Mouse (Mus musculus) lung, postnatal 0 days (tissue): ENCODE results near the gene Cyp26c1. TPM values are rescaled to one million over a fixed set of nuclear protein-coding genes. Genes with fewer than 3 reads are reported as not detected.

Experiments
- ATAC-seq: fragments of 200-750 bp; cut with Nextera tagmentation; 2 replicates; pipeline ENCODE4 v1.8.0; 2017; ENCODE audit warnings: moderate library complexity
- DNase-seq: peaks from one replicate; pipeline ENCODE4 v3.0.0-alpha.2; 2016; ENCODE audit warnings: low spot score
- H3K27ac ChIP-seq: fragments of 300-500 bp; sonication (generic); 2 replicates; pipeline ENCODE4 v1.5.1; 2014; ENCODE audit warnings: antibody characterized with exemption, mild to moderate bottlenecking, low read length, mixed read lengths
- H3K27me3 ChIP-seq: fragments of 300-500 bp; sonication (generic); replicated peaks from 2 replicates; pipeline ENCODE4 v1.6.1; 2014; ENCODE audit warnings: low read length, mixed read lengths; ENCODE audit not compliant: insufficient read depth
- H3K36me3 ChIP-seq: fragments of 300-500 bp; sonication (generic); 2 replicates; pipeline ENCODE4 v1.6.1; 2014; ENCODE audit warnings: low read length, mixed read lengths; ENCODE audit not compliant: insufficient read depth
- H3K4me1 ChIP-seq: fragments of 300-500 bp; sonication (generic); 2 replicates; pipeline ENCODE4 v1.6.1; 2014; ENCODE audit warnings: antibody characterized with exemption, low read depth, low read length, mixed read lengths; ENCODE audit not compliant: insufficient read depth
- H3K4me2 ChIP-seq: fragments of 300-500 bp; sonication (generic); replicated peaks from 2 replicates; pipeline ENCODE4 v1.6.1; 2014; ENCODE audit warnings: low read depth, mild to moderate bottlenecking, low read length, moderate library complexity, mixed read lengths
- H3K4me3 ChIP-seq: fragments of 300-500 bp; sonication (generic); 2 replicates; pipeline ENCODE4 v1.5.1; 2014; ENCODE audit warnings: low read depth, low read length
- H3K9ac ChIP-seq: fragments of 300-500 bp; sonication (generic); replicated peaks from 2 replicates; pipeline ENCODE4 v1.6.1; 2014; ENCODE audit warnings: low read depth, mild to moderate bottlenecking
- H3K9me3 ChIP-seq: fragments of 300-500 bp; sonication (generic); 2 replicates; pipeline ENCODE4 v1.6.1; 2016; ENCODE audit warnings: low read length, mixed read lengths
- CTCF ChIP-seq: IDR thresholded peaks from 2 replicates; pipeline ENCODE4 v1.5.1; 2016; ENCODE audit warnings: antibody characterized with exemption, mild to moderate bottlenecking
- EP300 ChIP-seq: IDR thresholded peaks from 2 replicates; pipeline ENCODE4 v1.6.1; 2016; ENCODE audit warnings: antibody characterized with exemption, mild to moderate bottlenecking, control low read depth
- WGBS: fragments of 180-500 bp; shearing (Covaris S2); extraction: QIAGEN DNeasy Blood & Tissue Kit; methylation state at CpG from one replicate; pipeline ENCODE4 v1.1.7; 2014; 5-methylcytosine and 5-hydroxymethylcytosine counted together
- polyA plus RNA-seq: library from polyadenylated mRNA; unstranded; fragments of >200 nt; fragmentation: Nextera tagmentation; extraction: Ambion mirVana; gene quantifications from 2 replicates; pipeline ENCODE4 v1.2.1, GENCODE M21; 2015

Gene Cyp26c1
- polyA plus RNA-seq, 1 experiment from 2014 or later = not detected

GRCm38 (mm10) chr19:37689478-37689877 is 4.1 kb downstream of the Cyp26c1 start:
- H3K27ac ChIP-seq = no peak overlapping the region
- no peak for DNase-seq
- no peaks in the 10 kb centered on the region for H3K36me3 ChIP-seq
- H3K9ac ChIP-seq = no peak overlapping the region
- no peak for ATAC-seq
- H3K4me3 ChIP-seq = no peak overlapping the region
- no peak for TF ChIP-seq CTCF
- no peak for TF ChIP-seq EP300
- H3K4me1 ChIP-seq = 0 out of 2 replicates have a peak, but pooled peaks cover 5% of the 10 kb centered on the region
- WGBS = 49% methylated on average over 5 of the region's 5 CpGs
- no peak overlapping the region for H3K4me2 ChIP-seq
- peaks cover 94% of the 10 kb centered on the region for H3K27me3 ChIP-seq
- H3K9me3 ChIP-seq = no peaks in the 10 kb centered on the region

- peaks cover 91% of the 10 kb centered on the region for H3K27me3 ChIP-seq
- ATAC-seq (peak; percentile 28; the same call in 1 of the 2 replicates), DNase-seq (peak; percentile 30)
- 0 out of 2 replicates have a peak, but pooled peaks cover 5% of the 10 kb centered on the region for H3K4me1 ChIP-seq
- H3K36me3 ChIP-seq = no peaks in the 10 kb centered on the region
- H3K4me2 ChIP-seq = no peak overlapping the region
- TF ChIP-seq CTCF (peak; percentile 61), EP300 (no peak)
- 7% methylated on average over 29 of the region's 29 CpGs for WGBS
- no peak overlapping the region for H3K9ac ChIP-seq
- H3K27ac ChIP-seq = no peak overlapping the region
- H3K9me3 ChIP-seq = no peaks in the 10 kb centered on the region
- no peak overlapping the region for H3K4me3 ChIP-seq
Measured at GRCm38 (mm10) chr19:37690716-37691115, 5.3 kb downstream of the Cyp26c1 start.

- ATAC-seq (no peak), DNase-seq (peak; percentile 27)
- Histone ChIP-seq H3K4me2 (peak overlapping the region; percentile 42), H3K9me3 (no peaks in the 10 kb centered on the region), H3K4me1 (0 out of 2 replicates have a peak, but pooled peaks cover 5% of the 10 kb centered on the region), H3K4me3 (peak overlapping the region; percentile 27), H3K27me3 (peaks cover 90% of the 10 kb centered on the region), H3K9ac (no peak overlapping the region), H3K27ac (no peak overlapping the region), H3K36me3 (no peaks in the 10 kb centered on the region)
- TF ChIP-seq CTCF (no peak), EP300 (no peak)
- WGBS = 1% methylated on average over 39 of the region's 40 CpGs
Measured at GRCm38 (mm10) chr19:37692879-37693278, 7.5 kb downstream of the Cyp26c1 start.

- Histone ChIP-seq H3K4me2 (no peak overlapping the region), H3K9ac (no peak overlapping the region), H3K4me1 (peaks cover 5% of the 10 kb centered on the region; the same call in 1 of the 2 replicates), H3K9me3 (no peaks in the 10 kb centered on the region), H3K27ac (no peak overlapping the region), H3K27me3 (peaks cover 93% of the 10 kb centered on the region), H3K36me3 (no peaks in the 10 kb centered on the region), H3K4me3 (no peak overlapping the region)
- ATAC-seq (no peak), DNase-seq (no peak)
- WGBS = 43% methylated on average over 13 of the region's 13 CpGs
- TF ChIP-seq EP300 = no peak
- no peak for TF ChIP-seq CTCF
Measured at GRCm38 (mm10) chr19:37695146-37695545, 9.8 kb downstream of the Cyp26c1 start.

GRCm38 (mm10) chr19:37695762-37696602 is 10.6 kb downstream of the Cyp26c1 start:
- WGBS = 3% methylated on average over 42 of the region's 42 CpGs
- TF ChIP-seq CTCF (no peak), EP300 (no peak)
- no peak overlapping the region for H3K9ac ChIP-seq
- peaks cover 5% of the 10 kb centered on the region; the same call in 1 of the 2 replicates for H3K4me1 ChIP-seq
- peak overlapping the region; percentile 14; the same call in 1 of the 2 replicates for H3K4me2 ChIP-seq
- ATAC-seq (no peak), DNase-seq (no peak)
- H3K4me3 ChIP-seq = peak overlapping the region; percentile 15; the same call in 1 of the 2 replicates
- no peak overlapping the region for H3K27ac ChIP-seq
- H3K9me3 ChIP-seq = no peaks in the 10 kb centered on the region
- H3K27me3 ChIP-seq = peaks cover 93% of the 10 kb centered on the region
- H3K36me3 ChIP-seq = no peaks in the 10 kb centered on the region

- no peak for ATAC-seq
- no peak for DNase-seq
- no peak overlapping the region for H3K9ac ChIP-seq
Measured at GRCm38 (mm10) chr19:37696603-37697334, 11.4 kb downstream of the Cyp26c1 start.

More at GRCm38 (mm10) chr19:37696603-37697334, 11.4 kb downstream of the Cyp26c1 start:
- Histone ChIP-seq H3K4me1 (peaks cover 5% of the 10 kb centered on the region; the same call in 1 of the 2 replicates), H3K36me3 (no peaks in the 10 kb centered on the region), H3K4me3 (peak overlapping the region; percentile 22; the same call in 1 of the 2 replicates), H3K27me3 (peaks cover 88% of the 10 kb centered on the region), H3K27ac (no peak overlapping the region), H3K4me2 (peak overlapping the region; percentile 14; the same call in 1 of the 2 replicates), H3K9me3 (no peaks in the 10 kb centered on the region)
- TF ChIP-seq EP300 (no peak), CTCF (no peak)
- WGBS = 2% methylated on average over 22 of the region's 22 CpGs
